Mouse (Mus musculus) hindbrain, embryonic 15.5 days (tissue): ENCODE results near the gene Ksr2. TPM values are rescaled to one million over a fixed set of nuclear protein-coding genes. Genes with fewer than 3 reads are reported as not detected.
"Not testable (repeated sequence)": the region's sequence is repeated elsewhere in the genome, so short reads cannot be mapped to it uniquely, and the experiment has no call there.

Experiments used
- ATAC-seq: fragments of 200-750 bp; cut with Nextera tagmentation; 2 replicates; pipeline ENCODE4 v1.8.0; 2017; ENCODE audit warnings: low read depth, moderate number of reproducible peaks, moderate TSS enrichment; ENCODE audit not compliant: low FRiP score
- H3K27ac ChIP-seq: fragments of 300-500 bp; sonication (generic); replicated peaks from 2 replicates; pipeline ENCODE4 v1.5.1; 2015; ENCODE audit warnings: mild to moderate bottlenecking, inconsistent platforms
- H3K27me3 ChIP-seq: fragments of 300-500 bp; sonication (generic); 2 replicates; pipeline ENCODE4 v1.6.1; 2015; ENCODE audit warnings: control low read depth, inconsistent platforms
- H3K36me3 ChIP-seq: fragments of 300-500 bp; sonication (generic); 2 replicates; pipeline ENCODE4 v1.6.1; 2015; ENCODE audit warnings: control low read depth, inconsistent platforms
- H3K4me1 ChIP-seq: fragments of 300-500 bp; sonication (generic); replicated peaks from 2 replicates; pipeline ENCODE4 v1.6.1; 2015; ENCODE audit warnings: control low read depth, inconsistent platforms
- H3K4me2 ChIP-seq: fragments of 300-500 bp; sonication (generic); 2 replicates; pipeline ENCODE4 v1.6.1; 2015; ENCODE audit warnings: moderate library complexity, mild to moderate bottlenecking, inconsistent platforms
- H3K4me3 ChIP-seq: fragments of 300-500 bp; sonication (generic); 2 replicates; pipeline ENCODE4 v1.5.1; 2015; ENCODE audit warnings: mild to moderate bottlenecking, inconsistent platforms
- H3K9ac ChIP-seq: fragments of 300-500 bp; sonication (generic); 2 replicates; pipeline ENCODE4 v1.6.1; 2015; ENCODE audit warnings: inconsistent platforms
- H3K9me3 ChIP-seq: fragments of 300-500 bp; sonication (generic); 2 replicates; pipeline ENCODE4 v1.6.1; 2016; ENCODE audit warnings: control low read depth, inconsistent platforms
- WGBS: fragments of 180-500 bp; shearing (Covaris S2); methylation state at CpG from one replicate; pipeline ENCODE4 v1.1.7; 2015; 5-methylcytosine and 5-hydroxymethylcytosine counted together
- polyA plus RNA-seq: library from polyadenylated mRNA; unstranded; fragments of >200 nt; fragmentation: Nextera tagmentation; extraction: Ambion mirVana; gene quantifications from 2 replicates; pipeline ENCODE4 v1.2.1, GENCODE M21; 2015

The Ksr2 gene
- polyA plus RNA-seq, 1 experiment from 2014 or later = 8.1 TPM

GRCm38 (mm10) chr5:117415011-117415912 lies 1.5 kb downstream of the Ksr2 start:
- peak overlapping the region; percentile 100 for H3K27ac ChIP-seq
- H3K9ac ChIP-seq = peak overlapping the region; percentile 83
- WGBS = 19% methylated on average over 19 of the region's 19 CpGs
- H3K4me3 ChIP-seq = peak overlapping the region; percentile 83
- H3K9me3 ChIP-seq = no peaks in the 10 kb centered on the region
- H3K4me2 ChIP-seq = peak overlapping the region; percentile 80
- ATAC-seq = 0 out of 2 replicates have a peak, but pooled peaks have one; percentile 13
- no peaks in the 10 kb centered on the region for H3K27me3 ChIP-seq
- H3K36me3 ChIP-seq = no peaks in the 10 kb centered on the region
- peaks cover 29% of the 10 kb centered on the region for H3K4me1 ChIP-seq

- H3K36me3 ChIP-seq = no peaks in the 10 kb centered on the region
- H3K9me3 ChIP-seq = no peaks in the 10 kb centered on the region
- no peak overlapping the region for H3K9ac ChIP-seq
- no peak overlapping the region for H3K27ac ChIP-seq
- H3K27me3 ChIP-seq = no peaks in the 10 kb centered on the region
- H3K4me1 ChIP-seq = peaks cover 29% of the 10 kb centered on the region
- no peak overlapping the region for H3K4me2 ChIP-seq
- ATAC-seq = no peak
- WGBS = 76% methylated on average over 2 of the region's 2 CpGs
- no peak overlapping the region for H3K4me3 ChIP-seq
Measured at GRCm38 (mm10) chr5:117417442-117417841, 3.6 kb downstream of the Ksr2 start.

- H3K27me3 ChIP-seq, H3K27ac ChIP-seq, H3K36me3 ChIP-seq, H3K9me3 ChIP-seq, ATAC-seq, H3K4me1 ChIP-seq, H3K9ac ChIP-seq, H3K4me3 ChIP-seq, H3K4me2 ChIP-seq: not testable (repeated sequence)
- WGBS = 92% methylated on average over 7 of the region's 7 CpGs
Measured at GRCm38 (mm10) chr5:117433501-117433900, 19.7 kb downstream of the Ksr2 start.

GRCm38 (mm10) chr5:117440261-117440660 lies 26.5 kb downstream of the Ksr2 start:
- Histone ChIP-seq H3K4me1 (peaks cover 15% of the 10 kb centered on the region), H3K4me3 (no peak overlapping the region), H3K36me3 (no peaks in the 10 kb centered on the region; the same call in 1 of the 2 replicates), H3K27me3 (no peaks in the 10 kb centered on the region), H3K4me2 (no peak overlapping the region), H3K27ac (no peak overlapping the region), H3K9ac (no peak overlapping the region), H3K9me3 (no peaks in the 10 kb centered on the region)
- WGBS = 79% methylated on average over 11 of the region's 11 CpGs
- ATAC-seq = no peak

GRCm38 (mm10) chr5:117441242-117441842 lies 27.5 kb downstream of the Ksr2 start:
- ATAC-seq = peak; percentile 59; the same call in 1 of the 2 replicates
- WGBS = 17% methylated on average over 18 of the region's 18 CpGs
- Histone ChIP-seq H3K9me3 (no peaks in the 10 kb centered on the region), H3K27ac (peak overlapping the region; percentile 69), H3K27me3 (no peaks in the 10 kb centered on the region), H3K9ac (no peak overlapping the region), H3K36me3 (no peaks in the 10 kb centered on the region; the same call in 1 of the 2 replicates), H3K4me1 (peaks cover 15% of the 10 kb centered on the region), H3K4me2 (peak overlapping the region; percentile 44), H3K4me3 (no peak overlapping the region)

- Histone ChIP-seq H3K4me1 (peaks cover 15% of the 10 kb centered on the region), H3K27ac (0 out of 2 replicates have a peak overlapping the region, but pooled peaks have one; percentile 69), H3K4me2 (no peak overlapping the region), H3K9ac (no peak overlapping the region), H3K36me3 (no peaks in the 10 kb centered on the region; the same call in 1 of the 2 replicates), H3K9me3 (no peaks in the 10 kb centered on the region), H3K4me3 (no peak overlapping the region), H3K27me3 (no peaks in the 10 kb centered on the region)
- 87% methylated on average over 12 of the region's 12 CpGs for WGBS
- no peak for ATAC-seq
Measured at GRCm38 (mm10) chr5:117442157-117442765, 28.5 kb downstream of the Ksr2 start.

- H3K9ac ChIP-seq = no peak overlapping the region
- no peak overlapping the region for H3K4me3 ChIP-seq
- H3K4me2 ChIP-seq = no peak overlapping the region
- no peaks in the 10 kb centered on the region; the same call in 1 of the 2 replicates for H3K36me3 ChIP-seq
- no peaks in the 10 kb centered on the region for H3K9me3 ChIP-seq
- 94% methylated on average over 4 of the region's 4 CpGs for WGBS
- H3K4me1 ChIP-seq = peaks cover 15% of the 10 kb centered on the region
- ATAC-seq = no peak
- no peaks in the 10 kb centered on the region for H3K27me3 ChIP-seq
- no peak overlapping the region for H3K27ac ChIP-seq
Measured at GRCm38 (mm10) chr5:117443141-117443540, 29.3 kb downstream of the Ksr2 start.

GRCm38 (mm10) chr5:117443902-117444301 lies 30.1 kb downstream of the Ksr2 start:
- ATAC-seq = no peak
- no peaks in the 10 kb centered on the region; the same call in 1 of the 2 replicates for H3K36me3 ChIP-seq
- no peaks in the 10 kb centered on the region for H3K9me3 ChIP-seq
- H3K4me1 ChIP-seq = peaks cover 15% of the 10 kb centered on the region
- no peak overlapping the region for H3K9ac ChIP-seq
- no peaks in the 10 kb centered on the region for H3K27me3 ChIP-seq
- H3K27ac ChIP-seq = no peak overlapping the region
- no peak overlapping the region for H3K4me2 ChIP-seq
- 93% methylated on average over 6 of the region's 6 CpGs for WGBS
- no peak overlapping the region for H3K4me3 ChIP-seq

- 40% methylated on average over 6 of the region's 6 CpGs for WGBS
- no peaks in the 10 kb centered on the region for H3K4me1 ChIP-seq
- H3K9ac ChIP-seq = no peak overlapping the region
- no peaks in the 10 kb centered on the region; the same call in 1 of the 2 replicates for H3K36me3 ChIP-seq
- H3K27ac ChIP-seq = no peak overlapping the region
- no peak for ATAC-seq
- no peaks in the 10 kb centered on the region for H3K9me3 ChIP-seq
- H3K27me3 ChIP-seq = no peaks in the 10 kb centered on the region
- H3K4me3 ChIP-seq = no peak overlapping the region
- H3K4me2 ChIP-seq = no peak overlapping the region
Measured at GRCm38 (mm10) chr5:117447698-117448097, 33.9 kb downstream of the Ksr2 start.

GRCm38 (mm10) chr5:117452013-117452412 lies 38.2 kb downstream of the Ksr2 start:
- Histone ChIP-seq H3K36me3 (no peaks in the 10 kb centered on the region), H3K27ac (no peak overlapping the region), H3K9ac (no peak overlapping the region), H3K27me3 (no peaks in the 10 kb centered on the region), H3K4me2 (no peak overlapping the region), H3K4me1 (no peaks in the 10 kb centered on the region), H3K4me3 (no peak overlapping the region), H3K9me3 (no peaks in the 10 kb centered on the region)
- ATAC-seq = no peak
- 96% methylated on average over 2 of the region's 2 CpGs for WGBS

GRCm38 (mm10) chr5:117455546-117455945 lies 41.7 kb downstream of the Ksr2 start:
- 54% methylated on average over 8 of the region's 8 CpGs for WGBS
- Histone ChIP-seq H3K27me3 (no peaks in the 10 kb centered on the region), H3K36me3 (no peaks in the 10 kb centered on the region), H3K4me2 (no peak overlapping the region), H3K27ac (no peak overlapping the region), H3K9me3 (no peaks in the 10 kb centered on the region), H3K4me1 (peaks cover 5% of the 10 kb centered on the region), H3K4me3 (no peak overlapping the region), H3K9ac (no peak overlapping the region)
- ATAC-seq = no peak

GRCm38 (mm10) chr5:117457121-117457520 lies 43.3 kb downstream of the Ksr2 start:
- Histone ChIP-seq H3K9me3 (no peaks in the 10 kb centered on the region), H3K27ac (no peak overlapping the region), H3K4me3 (no peak overlapping the region), H3K9ac (no peak overlapping the region), H3K27me3 (no peaks in the 10 kb centered on the region), H3K4me2 (no peak overlapping the region), H3K4me1 (peaks cover 5% of the 10 kb centered on the region), H3K36me3 (no peaks in the 10 kb centered on the region)
- ATAC-seq = no peak
- 29% methylated on average over 9 of the region's 9 CpGs for WGBS
